Mouse (Mus musculus): ENCODE results near the gene Bcl10. TPM values are rescaled to one million over a fixed set of nuclear protein-coding genes. Genes with fewer than 3 reads are reported as not detected.

Gene Bcl10
- polyA plus RNA-seq, 1 experiment from 2014 or later: 36.0 TPM

Other genes with a start within 250 kb of the Bcl10 start
- 61.3 and 69.2 TPM in 2 replicates for gene Ddah1, start 164.1 kb upstream of the Bcl10 start, polyA plus RNA-seq (2015; fragmentation: Nextera tagmentation; extraction: Ambion mirVana)
- 70.0 and 73.0 TPM in 2 replicates for gene 2410004B18Rik, start 15.2 kb downstream of the Bcl10 start, polyA plus RNA-seq (2015; fragmentation: Nextera tagmentation; extraction: Ambion mirVana)
- gene Syde2, start 65.1 kb downstream of the Bcl10 start, polyA plus RNA-seq (2015; fragmentation: Nextera tagmentation; extraction: Ambion mirVana): 0.39 and 0.52 TPM in 2 replicates
- gene Wdr63, start 185.3 kb downstream of the Bcl10 start, polyA plus RNA-seq (2015; fragmentation: Nextera tagmentation; extraction: Ambion mirVana): 0.14 and 0.57 TPM in 2 replicates
- 0.95 and 0.96 TPM in 2 replicates for gene Mcoln3, start 194.6 kb downstream of the Bcl10 start, polyA plus RNA-seq (2015; fragmentation: Nextera tagmentation; extraction: Ambion mirVana)
- 0.22 and 0.35 TPM in 2 replicates for gene Mcoln2, start 227.0 kb downstream of the Bcl10 start, polyA plus RNA-seq (2015; fragmentation: Nextera tagmentation; extraction: Ambion mirVana)